Mouse (Mus musculus) lung, adult 2 months (tissue): ENCODE measurements around the gene Ankdd1b. TPM values are rescaled to one million over a fixed set of nuclear protein-coding genes. Genes with fewer than 3 reads are reported as not detected.

Source experiments
- DNase-seq: peaks from one replicate; pipeline ENCODE4 v3.0.0; 2022
- H3K4me1 ChIP-seq: fragments of 200-500 bp; 2 replicates; pipeline ENCODE4 v1.6.1; 2011; ENCODE audit warnings: low read length; ENCODE audit not compliant: control insufficient read depth, insufficient read depth
- H3K4me3 ChIP-seq: fragments of 200-500 bp; replicated peaks from 2 replicates; pipeline ENCODE3; 2011; ENCODE audit warnings: low read depth, mild to moderate bottlenecking, control low read depth, low read length; ENCODE audit errors: extremely low read depth
- CTCF ChIP-seq: fragments of 200-500 bp; IDR thresholded peaks from 2 replicates; pipeline ENCODE4 v1.5.1; 2011; ENCODE audit warnings: mild to moderate bottlenecking, low read length, control low read depth; ENCODE audit not compliant: insufficient read depth
- POLR2A ChIP-seq: fragments of 200-500 bp; IDR thresholded peaks from 2 replicates; pipeline ENCODE4 v1.6.1; 2011; ENCODE audit warnings: low read depth, mild to moderate bottlenecking, control low read depth, low read length, borderline replicate concordance; ENCODE audit errors: extremely low read depth
- WGBS: fragments of 180-500 bp; shearing (Covaris S2); methylation state at CpG from one replicate; pipeline ENCODE4 v1.1.7; 2018; 5-methylcytosine and 5-hydroxymethylcytosine counted together
- polyA plus RNA-seq: library from polyadenylated mRNA; depleted of rRNA; stranded (reverse); fragments of >200 nt; gene quantifications from 2 replicates; pipeline ENCODE4 v1.2.3, GENCODE M21; 2012

The Ankdd1b gene
- polyA plus RNA-seq, 1 experiment, result 0.06 TPM

GRCm38 (mm10) chr13:96499891-96500290, 28.9 kb upstream of the Ankdd1b start:
- TF ChIP-seq CTCF, result no peak
- TF ChIP-seq POLR2A, result no peak
- H3K4me3 ChIP-seq, result no peak overlapping the region
- DNase-seq, result no peak
- WGBS, result 84% methylated on average over 2 of the region's 2 CpGs
- no peaks in the 10 kb centered on the region for H3K4me1 ChIP-seq

GRCm38 (mm10) chr13:96496630-96497029, 25.6 kb upstream of the Ankdd1b start:
- TF ChIP-seq POLR2A (no peak), CTCF (no peak)
- Histone ChIP-seq H3K4me3 (no peak overlapping the region), H3K4me1 (no peaks in the 10 kb centered on the region)
- DNase-seq, result no peak
- WGBS, result 61% methylated on average over 8 of the region's 8 CpGs

GRCm38 (mm10) chr13:96490433-96490832, 19.4 kb upstream of the Ankdd1b start, which contains the start of gene Gm17622:
TSS of gene Gm17622 (plus strand) at chr13:96490733.
- no peak for DNase-seq
- 93% methylated on average over 3 of the region's 3 CpGs for WGBS
- H3K4me3 ChIP-seq, result no peak within 1 kb of the TSS
- no peaks in the 10 kb centered on the region for H3K4me1 ChIP-seq
- TF ChIP-seq CTCF (no peak), POLR2A (no peak)

- TF ChIP-seq CTCF, result no peak
- TF ChIP-seq POLR2A, result no peak
- no peak overlapping the region for H3K4me3 ChIP-seq
- DNase-seq, result no peak
Observed at GRCm38 (mm10) chr13:96487968-96488367, 17.0 kb upstream of the Ankdd1b start.

GRCm38 (mm10) chr13:96487230-96487629, 16.2 kb upstream of the Ankdd1b start:
- Histone ChIP-seq H3K4me1 (no peaks in the 10 kb centered on the region), H3K4me3 (no peak overlapping the region)
- no peak for DNase-seq
- 68% methylated on average over 6 of the region's 6 CpGs for WGBS
- no peak for TF ChIP-seq CTCF
- no peak for TF ChIP-seq POLR2A

More at GRCm38 (mm10) chr13:96487968-96488367, 17.0 kb upstream of the Ankdd1b start:
- H3K4me1 ChIP-seq, result no peaks in the 10 kb centered on the region
- 94% methylated on average over 6 of the region's 6 CpGs for WGBS

- TF ChIP-seq CTCF (no peak), POLR2A (no peak)
- DNase-seq, result no peak
- 94% methylated on average over 1 of the region's 1 CpGs for WGBS
- Histone ChIP-seq H3K4me3 (no peak overlapping the region), H3K4me1 (no peaks in the 10 kb centered on the region)
Observed at GRCm38 (mm10) chr13:96478991-96479390, 8.0 kb upstream of the Ankdd1b start.

- Histone ChIP-seq H3K4me1 (no peaks in the 10 kb centered on the region), H3K4me3 (no peak overlapping the region)
- no peak for TF ChIP-seq CTCF
- TF ChIP-seq POLR2A, result no peak
- WGBS, result 80% methylated on average over 4 of the region's 4 CpGs
- no peak for DNase-seq
Observed at GRCm38 (mm10) chr13:96477226-96477625, 6.2 kb upstream of the Ankdd1b start.

GRCm38 (mm10) chr13:96470556-96470955, 442 bp downstream of the Ankdd1b start:
- no peak for TF ChIP-seq POLR2A
- TF ChIP-seq CTCF, result no peak
- WGBS, result 52% methylated on average over 6 of the region's 6 CpGs
- Histone ChIP-seq H3K4me3 (no peak overlapping the region), H3K4me1 (no peaks in the 10 kb centered on the region)
- DNase-seq, result no peak

- WGBS, result 67% methylated on average over 5 of the region's 5 CpGs
- Histone ChIP-seq H3K4me1 (no peaks in the 10 kb centered on the region), H3K4me3 (no peak overlapping the region)
- DNase-seq, result no peak
- no peak for TF ChIP-seq POLR2A
- no peak for TF ChIP-seq CTCF
Observed at GRCm38 (mm10) chr13:96468678-96469077, 2.3 kb downstream of the Ankdd1b start.

GRCm38 (mm10) chr13:96465315-96465714, 5.7 kb downstream of the Ankdd1b start:
- no peak for DNase-seq
- H3K4me3 ChIP-seq, result no peak overlapping the region
- H3K4me1 ChIP-seq, result no peaks in the 10 kb centered on the region
- no peak for TF ChIP-seq CTCF
- TF ChIP-seq POLR2A, result no peak
- WGBS, result 72% methylated on average over 5 of the region's 5 CpGs

- WGBS, result 84% methylated on average over 1 of the region's 1 CpGs
- no peak overlapping the region for H3K4me3 ChIP-seq
- no peaks in the 10 kb centered on the region for H3K4me1 ChIP-seq
- TF ChIP-seq POLR2A (no peak), CTCF (no peak)
- no peak for DNase-seq
Observed at GRCm38 (mm10) chr13:96462644-96463043, 8.4 kb downstream of the Ankdd1b start.
